Mouse (Mus musculus): ENCODE measurements at regions not wholly inside any gene's neighbourhood (a gene's known extent, or its start where the extent isn't known, plus 50 kb on each side); places are given as distances from the start of the nearest gene placed in this dataset.

DNA sequence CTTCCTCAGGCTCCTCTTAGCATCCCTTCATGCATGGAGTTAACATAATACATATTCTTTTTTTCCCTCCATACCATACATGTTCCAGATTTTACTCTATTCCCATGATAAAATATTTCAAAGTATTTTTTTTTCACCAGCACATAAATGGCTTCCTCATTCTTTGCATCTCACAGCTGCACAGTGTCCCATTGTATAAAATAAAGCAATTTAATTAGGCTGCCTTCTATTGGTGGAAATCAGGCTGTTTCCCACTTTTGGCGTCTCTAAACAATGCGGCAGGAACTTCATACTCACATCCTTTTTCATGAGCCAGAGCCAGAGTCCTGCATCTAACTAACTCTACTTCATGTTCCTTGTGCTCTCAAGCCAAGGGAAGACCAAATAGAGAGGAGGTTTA is 54.9 kb upstream of the Akap13 start:
- DNase-seq, result no peak

DNA sequence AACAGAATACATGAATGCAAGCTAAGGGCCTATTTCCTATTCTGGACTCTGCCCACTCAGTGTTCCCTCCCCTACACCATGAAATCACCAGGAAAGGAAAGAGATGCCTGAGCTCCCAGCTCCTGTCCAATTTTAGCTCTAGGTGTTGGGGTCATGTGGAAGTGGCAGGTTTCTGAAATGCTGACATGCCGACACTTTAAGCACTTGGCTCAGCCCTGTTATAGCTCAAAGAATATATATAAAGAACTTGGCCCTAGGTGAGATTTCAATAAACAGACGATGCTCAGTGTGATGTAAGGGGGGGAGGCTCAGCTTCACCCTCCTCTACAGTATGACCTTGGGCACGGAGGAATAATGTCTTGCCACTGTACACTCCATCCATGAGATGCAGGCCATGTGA is 50.4 kb upstream of the Akap13 start:
- DNase-seq, result no peak
